Mouse (Mus musculus): ENCODE data around the gene Fxyd7.

GRCm38 (mm10) chr7:31080611-31081010, 29.3 kb upstream of the Fxyd7 start:
- TF ChIP-seq CTCF (IDR thresholded peaks at IDR 0.05) (no peak), EP300 (IDR thresholded peaks at IDR 0.05) (no peak)

Measured in lung, postnatal 0 days (tissue).